Mouse (Mus musculus) left cerebral cortex, postnatal 14 days (tissue): ENCODE results near the gene Efemp2. TPM values are rescaled to one million over a fixed set of nuclear protein-coding genes. Genes with fewer than 3 reads are reported as not detected.

Experiments used
- DNase-seq, 2 experiments: peaks; one replicate each; pipeline ENCODE4 v3.0.0; 2021 to 2022; ENCODE audit warnings: low spot score in 2 of 2, mixed read lengths in 1 of 2
- intact Hi-C: fragments of 180-260 bp; cut with DNase I; formaldehyde crosslinking; loops from one replicate; pipeline ENCODE4 v1.15.1; 2025
- total RNA-seq, 2 experiments: library from RNA; stranded (reverse); gene quantifications; 2 replicates each; pipeline ENCODE4 v1.2.3; 2021

Gene Efemp2
- total RNA-seq, 2 experiments from 2014 or later: 14.5 to 15.9 TPM

- DNase-seq: no peak
- intact Hi-C loops: no loop called here
Observed at GRCm38 (mm10) chr19:5525204-5525603, 51.5 kb downstream of the Efemp2 start.

- intact Hi-C loops: loop anchor here (1.0 kb wide), 1 partner anchor 39 kb away; the partner anchor contains the start of gene Ap5b1
Observed at GRCm38 (mm10) chr19:5529325-5530137, 55.8 kb downstream of the Efemp2 start.

GRCm38 (mm10) chr19:5530138-5530524 lies 56.4 kb downstream of the Efemp2 start:
- intact Hi-C loops: no loop called here

More at GRCm38 (mm10) chr19:5529325-5530137, 55.8 kb downstream of the Efemp2 start:
- peak; percentile 91 to 93 for DNase-seq

More at GRCm38 (mm10) chr19:5530138-5530524, 56.4 kb downstream of the Efemp2 start:
- no peak for DNase-seq

Other genes with a start within 250 kb of the Efemp2 start
- 10 to 100 TPM; 66.2 to 69.4 TPM for gene Pacs1, start 200.8 kb upstream of the Efemp2 start, total RNA-seq
- 100 to 1,000 TPM; 192 to 194 TPM for gene Sf3b2, start 178.5 kb upstream of the Efemp2 start, total RNA-seq
- gene Gal3st3, start 175.6 kb upstream of the Efemp2 start, total RNA-seq: 100 to 1,000 TPM; 106 to 107 TPM
- not detected for gene Catsper1, start 138.2 kb upstream of the Efemp2 start, total RNA-seq
- 10 to 100 TPM; 15.4 to 17.9 TPM for gene Cst6, start 124.4 kb upstream of the Efemp2 start, total RNA-seq
- gene Eif1ad, start 107.2 kb upstream of the Efemp2 start, total RNA-seq: 10 to 100 TPM; 24.3 to 24.5 TPM
- gene Banf1, start 106.8 kb upstream of the Efemp2 start, total RNA-seq: 10 to 100 TPM; 91.6 to 99.4 TPM
- 10 to 100 TPM; 84.0 to 85.4 TPM for gene Sart1, start 85.3 kb upstream of the Efemp2 start, total RNA-seq
- gene Tsga10ip, start 71.4 kb upstream of the Efemp2 start, total RNA-seq: under 1 TPM in 1 of 2 experiments, not detected in 1; 0.29 TPM
- 100 to 1,000 TPM; 168 to 192 TPM for gene Drap1, start 49.0 kb upstream of the Efemp2 start, total RNA-seq
- gene AI837181, start 48.8 kb upstream of the Efemp2 start, total RNA-seq: 10 to 100 TPM; 60.8 to 63.3 TPM
- not detected for gene Fosl1, start 26.4 kb upstream of the Efemp2 start, total RNA-seq
- gene Ccdc85b, start 16.1 kb upstream of the Efemp2 start, total RNA-seq: 10 to 100 TPM; 25.8 to 26.3 TPM
- gene Fibp, start 13.3 kb upstream of the Efemp2 start, total RNA-seq: 10 to 100 TPM; 82.9 to 86.6 TPM
- 1 to 10 TPM; 2.2 to 2.7 TPM for gene Ctsw, start 5.4 kb upstream of the Efemp2 start, total RNA-seq
- 10 to 100 TPM; 33.7 to 37.0 TPM for gene Mus81, start 14.4 kb downstream of the Efemp2 start, total RNA-seq
- 1,000 to 10,000 TPM; 1,767 to 1,844 TPM for gene Cfl1, start 16.5 kb downstream of the Efemp2 start, total RNA-seq
- gene 1700020D05Rik, start 29.8 kb downstream of the Efemp2 start, total RNA-seq: 1 to 10 TPM; 5.9 to 6.0 TPM
- 10 to 100 TPM; 78.7 to 83.6 TPM for gene Snx32, start 36.6 kb downstream of the Efemp2 start, total RNA-seq
- gene Ovol1, start 86.7 kb downstream of the Efemp2 start, total RNA-seq: not detected
- gene Ap5b1, start 94.1 kb downstream of the Efemp2 start, total RNA-seq: 1 to 10 TPM; 7.4 to 8.2 TPM
- 10 to 100 TPM; 83.1 to 98.5 TPM for gene Rnaseh2c, start 127.9 kb downstream of the Efemp2 start, total RNA-seq
- 10 to 100 TPM; 76.1 to 81.7 TPM for gene Kat5, start 136.3 kb downstream of the Efemp2 start, total RNA-seq
- gene Rela, start 163.5 kb downstream of the Efemp2 start, total RNA-seq: 10 to 100 TPM; 22.0 to 23.9 TPM
- gene Sipa1, start 189.8 kb downstream of the Efemp2 start, total RNA-seq: 10 to 100 TPM; 23.9 to 24.4 TPM
- gene Map3k11, start 214.8 kb downstream of the Efemp2 start, total RNA-seq: 10 to 100 TPM; 12.6 to 15.9 TPM
- gene Pcnx3, start 215.0 kb downstream of the Efemp2 start, total RNA-seq: 10 to 100 TPM; 63.6 to 65.1 TPM
- not detected for gene Kcnk7, start 230.4 kb downstream of the Efemp2 start, total RNA-seq